Mouse (Mus musculus) CD4-positive, CD25-positive, alpha-beta regulatory T cell (primary cell): ENCODE data around the gene Pgm5. TPM values are rescaled to one million over a fixed set of nuclear protein-coding genes. Genes with fewer than 3 reads are reported as not detected.

Experiments used
- polyA plus RNA-seq: library from polyadenylated mRNA; unstranded; fragments of 100-300 nt; shearing (Covaris generic); gene quantifications from one replicate; pipeline ENCODE4 v1.2.1, GENCODE M21; 2017

Pgm5 gene
- not detected for polyA plus RNA-seq

DNA sequence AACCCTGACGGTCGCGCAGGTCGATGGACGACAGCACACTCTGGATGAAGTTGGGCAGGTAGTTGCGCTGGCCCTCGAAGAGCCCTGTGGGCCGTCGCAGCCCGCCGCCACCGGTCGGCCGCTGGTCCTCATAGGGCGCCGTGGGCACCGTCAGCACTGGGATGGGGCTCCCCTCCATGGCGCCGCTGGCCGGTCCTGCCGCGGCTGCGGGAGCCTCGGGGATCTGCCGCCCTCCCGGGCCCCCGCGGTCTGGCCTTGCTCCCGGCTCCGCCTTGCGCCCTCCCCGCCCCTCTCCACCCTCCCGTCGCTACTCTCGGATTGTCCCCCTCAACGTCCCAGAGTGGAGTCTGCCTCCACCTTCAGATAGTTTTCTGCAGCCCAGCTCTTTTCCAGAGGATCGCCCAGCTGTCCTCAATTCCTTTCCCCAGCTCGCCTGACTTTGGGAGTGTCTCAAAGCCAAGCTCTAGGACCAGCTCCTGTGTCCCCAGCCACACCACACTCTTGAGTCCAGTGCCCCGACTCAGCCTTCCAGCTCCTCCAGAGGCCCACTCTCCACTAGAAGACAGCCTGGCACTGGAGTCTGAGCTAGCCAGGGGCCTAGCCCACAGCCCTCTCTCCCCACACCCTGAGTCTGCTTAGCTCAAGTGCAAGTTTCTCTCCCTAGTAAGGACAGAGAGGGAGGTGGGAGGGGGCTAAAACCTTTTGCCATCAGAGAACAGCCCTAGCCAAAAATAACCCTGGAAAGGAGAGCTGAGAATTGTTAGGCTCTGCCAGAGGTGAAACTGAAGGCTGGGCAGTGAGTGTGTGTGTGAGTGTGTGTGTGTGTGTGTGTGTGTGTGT, at the start of gene Pgm5:
Gene Pgm5 (minus strand): TSS at position 244 of the 840 bp plus-strand sequence.

DNA sequence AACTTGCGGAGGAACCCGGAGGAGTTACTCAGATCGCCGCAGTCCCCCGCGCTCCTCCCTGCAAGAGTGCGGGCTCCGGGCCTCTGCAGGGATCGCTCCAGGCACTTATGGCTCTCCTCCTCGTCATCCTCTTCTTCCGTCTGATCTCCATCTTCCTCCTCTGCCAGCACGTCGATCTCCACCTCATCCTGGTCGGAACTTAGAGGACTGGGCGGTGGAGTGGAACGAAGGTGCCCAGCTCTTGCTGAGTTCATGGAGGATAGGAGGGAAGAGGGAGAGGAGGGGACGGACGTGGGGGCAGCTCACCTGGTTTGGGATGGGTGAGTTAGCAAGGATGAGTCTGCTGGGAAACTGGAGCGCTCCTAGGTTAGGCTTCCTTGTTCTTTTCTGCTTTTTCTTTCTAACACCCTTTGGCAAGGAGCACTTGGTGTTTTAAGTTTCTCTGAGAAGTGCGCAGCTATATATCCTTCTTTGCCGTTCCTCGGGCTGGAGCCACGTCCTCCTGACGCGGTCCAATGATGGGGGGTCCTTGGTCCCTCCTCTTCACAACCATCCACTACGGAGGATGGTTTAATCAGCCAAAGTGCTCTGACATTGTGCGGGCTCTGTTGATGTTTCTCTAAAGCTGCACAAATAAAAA, 39.0 kb upstream of the Pgm5 start, which contains the start of gene Foxd4:
Gene Foxd4 (minus strand): TSS at position 617 of the 640 bp plus-strand sequence.

DNA sequence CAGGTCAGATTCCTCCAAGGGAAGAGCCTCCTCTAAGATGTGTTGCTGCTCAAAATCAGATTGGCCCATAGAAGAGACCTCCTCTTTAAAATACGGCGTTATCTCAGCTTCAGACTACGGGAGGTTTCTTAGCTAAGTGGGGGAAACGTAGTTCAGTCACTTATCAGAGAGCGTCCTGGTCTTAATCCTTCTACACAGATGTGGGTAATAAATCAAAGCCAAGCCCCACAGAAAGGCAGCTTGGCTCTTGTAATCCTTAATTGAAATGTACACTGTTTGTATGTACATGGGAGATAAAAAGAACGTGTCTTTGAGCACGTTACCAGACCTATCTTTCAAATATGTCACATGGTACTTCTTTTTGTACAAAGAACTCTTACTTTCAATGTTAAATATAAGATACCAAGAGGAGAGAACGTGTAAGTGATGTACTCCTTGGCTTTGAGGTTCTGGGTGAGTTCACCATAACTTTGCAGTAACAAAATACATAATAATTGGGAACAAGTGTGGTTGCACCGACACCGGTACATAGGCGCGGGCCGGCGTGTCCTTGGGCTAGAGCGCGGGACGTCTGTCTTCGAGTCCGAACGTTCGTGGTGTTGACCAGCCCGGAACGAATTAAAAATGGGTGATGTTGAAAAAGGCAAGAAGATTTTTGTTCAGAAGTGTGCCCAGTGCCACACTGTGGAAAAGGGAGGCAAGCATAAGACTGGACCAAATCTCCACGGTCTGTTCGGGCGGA, 13.6 kb upstream of the Pgm5 start, which contains the start of gene Gm10053:
Gene Gm10053 (plus strand): TSS at position 558 of the 742 bp plus-strand sequence.

GRCm38 (mm10) chr19:24673762-24674161, 187.9 kb downstream of the Pgm5 start, which contains the start of gene Tmem252:
Tmem252 (plus strand) TSS chr19:24674008.

Other genes with a start within 250 kb of the Pgm5 start
- not detected for gene Tmem252, start 187.8 kb downstream of the Pgm5 start, polyA plus RNA-seq
- gene Gm10053, start 13.8 kb upstream of the Pgm5 start, polyA plus RNA-seq: 175 TPM
- not detected for gene Foxd4, start 39.3 kb upstream of the Pgm5 start, polyA plus RNA-seq
- gene Cbwd1, start 99.8 kb upstream of the Pgm5 start, polyA plus RNA-seq: 15.1 TPM
- gene Dock8, start 137.7 kb upstream of the Pgm5 start, polyA plus RNA-seq: 168 TPM